Mouse (Mus musculus) urinary bladder, postnatal 4 days (tissue): ENCODE data around the gene Sestd1.

Source experiments
- DNase-seq, 2 experiments: peaks; one replicate each; pipeline ENCODE4 v3.0.0; 2021 to 2022; ENCODE audit warnings: low spot score in 2 of 2

Gene Sestd1

DNA sequence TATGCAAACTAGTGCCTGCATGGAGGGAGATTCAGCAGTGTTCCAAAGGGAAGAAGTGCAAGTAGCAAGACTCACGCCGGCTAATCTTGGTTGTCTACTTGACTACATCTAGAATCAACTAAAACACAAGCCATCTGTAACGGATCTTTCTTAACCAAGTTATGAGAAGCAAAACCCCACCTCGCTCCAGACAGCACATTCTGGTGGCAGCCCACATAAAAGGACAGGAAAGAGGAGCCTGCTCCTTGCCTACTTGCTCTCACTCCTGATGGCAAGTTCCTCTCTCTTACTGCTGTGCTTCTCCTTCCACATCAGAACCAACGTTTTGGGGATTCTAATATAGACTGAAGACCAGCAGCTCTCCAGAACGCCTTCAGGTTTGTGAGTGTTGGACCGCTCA, 9.6 kb downstream of the Sestd1 start:
- DNase-seq, result no peak

GRCm38 (mm10) chr2:77270136-77270535, 10.3 kb downstream of the Sestd1 start:
- DNase-seq, result no peak

GRCm38 (mm10) chr2:77268612-77269239, 11.7 kb downstream of the Sestd1 start:
- no peak for DNase-seq

DNA sequence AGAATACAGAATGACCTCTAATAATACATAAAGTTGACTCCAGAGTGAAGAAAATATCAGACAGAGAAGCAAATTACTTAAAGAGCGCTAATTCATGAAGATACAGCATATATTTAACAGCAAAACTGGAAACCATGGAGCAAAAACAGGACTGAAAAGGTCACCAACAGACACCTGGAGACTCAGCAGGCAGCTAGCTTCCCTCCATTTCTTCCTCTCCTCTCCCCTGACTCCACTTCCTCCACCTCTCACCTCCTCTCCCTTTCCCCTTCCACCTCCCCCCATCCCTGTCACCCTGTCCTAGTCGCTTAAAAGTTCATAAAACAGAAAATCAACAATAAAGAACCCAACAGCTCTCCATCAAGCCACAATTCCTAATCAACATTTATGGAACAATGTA, 13.5 kb downstream of the Sestd1 start:
- no peak for DNase-seq

- no peak for DNase-seq
These were observed 14.4 kb downstream of the Sestd1 start for GRCm38 (mm10) chr2:77266011-77266410.

- DNase-seq, result no peak
These were observed 15.1 kb downstream of the Sestd1 start for GRCm38 (mm10) chr2:77265301-77265700.

GRCm38 (mm10) chr2:77264550-77264949, 15.8 kb downstream of the Sestd1 start:
- DNase-seq, result no peak

DNA sequence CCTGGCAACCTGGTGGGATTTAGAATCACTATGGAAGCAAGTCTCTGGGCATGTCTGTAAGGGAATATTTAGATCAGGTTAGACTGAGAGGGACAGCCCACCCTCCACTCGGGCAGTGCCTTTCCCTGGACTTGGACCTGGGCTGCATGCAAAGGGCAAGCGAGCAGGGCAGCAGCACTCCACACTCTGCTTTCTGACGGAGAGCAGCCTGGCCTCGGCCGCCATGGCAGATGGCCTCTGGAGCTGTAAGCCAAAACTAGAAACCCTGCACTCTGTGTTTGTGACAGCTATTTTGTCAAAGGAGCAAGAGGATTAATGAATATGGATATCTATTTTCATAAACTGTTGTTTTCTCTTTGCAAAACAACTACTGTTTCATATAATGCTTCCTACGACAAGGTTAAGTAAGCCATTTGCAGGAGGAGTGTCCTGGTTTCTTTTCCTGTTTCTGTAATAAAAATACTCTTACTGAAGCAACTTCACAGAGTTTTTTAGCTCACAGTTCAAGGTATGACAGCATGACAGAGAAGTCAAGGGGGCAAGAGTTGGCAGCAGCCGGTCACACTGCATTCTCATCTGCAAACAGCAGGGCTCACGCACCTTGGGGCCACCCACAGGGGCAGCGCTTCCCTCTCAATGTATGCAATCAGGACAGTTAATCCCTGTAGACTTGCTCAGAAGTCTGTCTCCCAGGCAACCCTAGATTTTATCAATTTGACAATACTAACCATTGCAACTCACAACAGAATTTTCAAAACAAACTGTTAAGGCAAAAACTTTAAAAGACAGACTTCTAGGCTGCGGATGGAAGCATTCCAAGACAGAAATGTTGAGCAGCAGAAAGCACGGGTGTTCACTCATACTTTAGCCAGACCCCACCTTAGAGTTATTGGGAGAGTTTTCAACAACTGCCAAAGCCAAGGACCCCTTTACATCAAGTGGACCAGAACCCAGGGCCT, 16.6 kb downstream of the Sestd1 start:
- DNase-seq, result no peak

DNA sequence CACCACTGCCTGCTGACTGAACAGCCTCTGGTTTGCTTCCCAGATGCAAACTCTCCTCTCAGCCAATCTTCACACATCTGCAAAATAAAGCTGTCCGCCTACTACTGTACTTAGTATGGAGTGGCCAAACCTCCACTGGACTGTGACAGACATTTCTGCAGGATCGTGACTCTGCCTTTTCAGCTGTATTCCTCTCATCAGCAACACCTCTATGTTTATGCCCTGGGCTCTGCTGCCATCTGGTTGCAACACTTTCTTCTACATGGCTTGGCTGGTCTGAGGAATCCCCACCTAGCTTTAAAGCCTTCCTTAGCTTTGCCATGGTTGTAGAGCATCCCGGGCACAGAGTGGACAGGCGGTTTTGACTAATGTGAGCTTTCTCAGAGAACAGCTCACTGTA, 20.3 kb downstream of the Sestd1 start:
- no peak for DNase-seq

DNA sequence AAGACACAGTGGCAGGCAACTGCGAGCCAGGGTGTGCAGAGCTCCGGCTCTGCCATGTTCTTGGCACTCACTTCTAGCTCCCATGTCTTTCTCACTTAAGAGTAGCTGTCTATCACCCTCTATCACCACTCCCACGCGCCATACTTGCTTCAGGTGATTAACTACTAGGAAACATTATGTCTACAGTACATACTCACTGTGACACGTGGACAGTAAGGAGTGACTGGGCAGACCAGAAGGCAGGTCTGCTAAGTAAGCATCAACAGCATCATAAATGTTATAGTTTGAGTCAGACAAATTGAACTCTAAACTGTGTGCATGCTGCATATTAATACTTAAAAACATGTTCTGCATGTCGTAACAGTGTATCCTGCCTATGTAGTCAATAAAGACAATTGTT, 27.2 kb downstream of the Sestd1 start:
- no peak for DNase-seq

GRCm38 (mm10) chr2:77251736-77252135, 28.7 kb downstream of the Sestd1 start:
- DNase-seq, result no peak

GRCm38 (mm10) chr2:77249771-77250681, 30.4 kb downstream of the Sestd1 start:
- no peak for DNase-seq

DNA sequence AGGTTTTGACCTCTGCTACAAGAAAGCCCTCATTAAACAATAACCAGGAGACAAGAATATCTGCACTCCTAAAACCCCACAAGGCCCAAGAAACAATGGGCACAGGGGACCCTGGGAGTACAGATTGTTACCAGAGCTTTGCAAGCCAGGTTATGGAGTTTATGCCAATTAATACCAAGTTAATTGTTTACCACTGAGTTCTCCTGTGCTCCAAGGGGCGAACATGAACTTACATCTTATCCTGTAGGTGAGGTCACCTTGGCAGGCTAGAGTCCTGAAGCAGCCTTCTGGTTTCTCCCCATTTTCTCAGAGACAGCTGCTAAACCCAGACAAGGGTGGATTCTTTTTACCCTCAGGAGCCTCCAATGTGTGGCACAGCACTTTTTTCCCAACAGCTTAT, 32.0 kb downstream of the Sestd1 start:
- no peak for DNase-seq

DNA sequence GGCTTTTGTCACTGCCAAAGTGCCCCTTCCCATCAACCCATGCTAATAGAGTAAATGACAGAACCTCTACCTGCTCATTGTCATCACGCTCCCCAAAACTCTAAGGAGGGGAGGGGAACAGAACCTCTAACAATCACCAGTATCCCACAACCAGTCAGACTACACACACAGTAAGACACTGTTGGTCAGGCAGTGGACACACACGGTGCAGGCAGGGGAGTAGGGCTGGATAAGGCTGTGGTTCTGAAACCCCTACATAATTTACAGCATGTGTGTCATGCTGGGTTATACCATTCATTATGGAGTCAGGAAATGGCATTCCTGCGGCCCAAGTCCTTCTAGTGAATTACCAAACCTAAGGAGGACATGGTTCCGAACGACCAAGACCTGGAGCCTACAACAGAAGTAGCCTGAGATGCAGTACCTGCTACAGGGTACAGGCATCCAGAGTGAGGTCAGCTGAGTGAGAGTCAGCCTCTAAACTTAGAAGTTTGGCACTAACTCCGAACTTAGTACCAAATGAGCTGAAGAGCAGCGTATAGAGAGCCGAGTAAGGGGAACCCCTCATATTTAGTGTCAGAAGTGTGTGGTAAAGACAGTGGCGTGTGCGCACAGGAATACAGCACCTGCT, 33.1 kb downstream of the Sestd1 start:
- DNase-seq, result no peak

GRCm38 (mm10) chr2:77245806-77246205, 34.6 kb downstream of the Sestd1 start:
- DNase-seq, result no peak

GRCm38 (mm10) chr2:77242248-77242647, 38.1 kb downstream of the Sestd1 start:
- DNase-seq, result no peak

DNA sequence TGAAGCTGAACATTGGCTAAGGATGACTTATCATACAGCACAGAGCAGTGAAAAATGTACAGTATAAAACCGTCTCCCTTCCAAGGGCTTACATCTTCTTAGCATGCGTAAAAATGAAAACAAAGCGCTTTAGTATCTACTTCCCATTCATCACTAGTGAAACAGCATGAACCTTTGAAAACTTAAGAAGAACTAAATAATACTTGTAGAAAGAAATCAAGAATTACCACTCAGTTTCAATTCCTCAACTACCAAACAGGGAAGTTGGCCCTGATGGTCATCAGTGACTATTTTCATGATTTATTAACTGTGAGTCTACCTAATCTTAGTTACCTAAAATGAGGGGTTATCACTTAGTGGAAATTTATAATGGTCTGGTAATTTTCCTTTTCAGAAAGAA, 41.8 kb downstream of the Sestd1 start:
- DNase-seq, result no peak

DNA sequence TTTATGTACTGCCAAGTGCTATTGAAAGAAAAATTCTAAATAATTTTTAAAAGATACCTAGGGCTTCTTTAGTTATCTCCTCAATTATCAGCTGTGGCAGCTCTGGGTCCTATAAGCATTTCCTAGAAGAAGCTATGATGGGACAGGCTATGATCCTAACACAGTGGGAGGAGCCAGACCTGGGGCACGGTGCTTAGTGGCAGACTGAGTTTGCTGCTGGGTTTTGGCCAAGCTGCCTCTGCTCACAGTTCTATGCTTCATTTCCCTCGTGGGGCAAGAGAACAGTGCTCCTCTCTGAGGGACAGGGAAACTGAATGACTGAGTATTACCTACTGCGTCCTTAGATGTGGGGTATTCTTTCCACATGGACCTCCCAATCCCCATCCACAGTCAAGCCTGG, 42.3 kb downstream of the Sestd1 start:
- DNase-seq, result no peak

DNA sequence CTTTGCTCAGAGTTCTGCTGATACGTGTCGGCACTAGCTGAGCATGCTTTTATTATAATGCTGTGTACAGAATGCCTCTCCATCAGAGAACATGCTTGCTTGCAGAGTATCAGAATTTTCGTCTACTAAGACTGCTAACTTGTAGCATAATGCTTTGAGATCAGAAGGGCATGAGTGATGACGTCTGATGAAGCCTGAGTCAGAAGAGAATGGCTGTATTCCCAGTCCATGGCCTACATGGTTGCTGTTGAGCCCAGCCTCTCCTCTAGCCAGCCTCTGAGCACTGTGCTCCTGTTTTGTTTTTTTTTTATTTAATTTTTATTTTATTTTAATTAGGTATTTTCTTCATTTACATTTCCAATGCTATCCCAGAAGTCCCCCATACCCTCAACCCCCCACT, 43.5 kb downstream of the Sestd1 start:
- no peak for DNase-seq

GRCm38 (mm10) chr2:77235896-77236295, 44.5 kb downstream of the Sestd1 start:
- DNase-seq, result no peak

- no peak for DNase-seq
These were observed 47.8 kb downstream of the Sestd1 start for GRCm38 (mm10) chr2:77232604-77233003.

DNA sequence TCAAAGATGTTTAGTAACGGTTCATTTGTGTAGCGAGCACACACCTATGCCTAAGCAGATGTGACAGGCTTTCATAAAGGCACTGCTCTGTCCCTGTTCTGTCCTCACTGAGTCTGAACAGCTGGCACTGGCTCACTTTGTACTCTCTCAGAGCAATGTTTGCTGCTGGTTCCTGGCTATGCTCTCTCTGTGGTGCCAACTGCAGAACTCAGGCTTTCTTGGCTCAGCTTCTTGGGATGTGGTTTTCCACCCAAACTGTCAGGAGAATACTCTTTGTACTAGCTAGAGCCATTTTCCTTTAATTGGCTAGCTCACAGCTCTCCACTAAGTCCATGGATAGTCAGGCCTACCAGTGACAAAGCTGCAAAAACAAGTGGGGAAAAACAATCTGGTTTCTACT, 59.4 kb downstream of the Sestd1 start:
- no peak for DNase-seq
